Mouse (Mus musculus): ENCODE measurements around the gene Lcor.

- TF ChIP-seq CTCF (IDR thresholded peaks at IDR 0.05; ENCODE audit: low read depth) (no peak), EP300 (optimal IDR thresholded peaks at IDR 0.05) (no peak)
Observed at GRCm38 (mm10) chr19:41455091-41455626, 27.3 kb upstream of the Lcor start.

All from stomach, postnatal 0 days (tissue).